Mouse (Mus musculus) erythroblast, adult 5-6 weeks (primary cell): ENCODE measurements around the gene Olfr780. TPM values are rescaled to one million over a fixed set of nuclear protein-coding genes. Genes with fewer than 3 reads are reported as not detected.
"Not testable (repeated sequence)": the region's sequence is repeated elsewhere in the genome, so short reads cannot be mapped to it uniquely, and the experiment has no call there.

Source experiments
- ATAC-seq: replicated peaks from 2 replicates; pipeline ENCODE4 v1.8.0; 2016; ENCODE audit warnings: moderate number of reproducible peaks, mild to moderate bottlenecking, moderate TSS enrichment, inconsistent platforms; ENCODE audit not compliant: poor library complexity, low FRiP score, severe bottlenecking
- total RNA-seq, 2 experiments: library from RNA; stranded (forward) in 1 of 2; stranded (reverse) in 1 of 2; fragments of 150-400 nt in 1 of 2; fragments of 200-764, 138-1000 nt in 1 of 2; gene quantifications; 2 replicates each; pipeline versions ENCODE4 v1.2.3 to v1.2.4; 2015 to 2017; ENCODE audit warnings: low replicate concordance in 2 of 2

Gene Olfr780
- total RNA-seq (2015; ENCODE audit: low replicate concordance) (not detected in 2 replicates), total RNA-seq (2017; ENCODE audit: low replicate concordance) (0.42 TPM in 1 of 2 replicates, not detected in the other)

GRCm38 (mm10) chr10:129317817-129318216, at the start of gene Olfr780:
Olfr780 (plus strand) TSS chr10:129318117.
- ATAC-seq: no peak

GRCm38 (mm10) chr10:129271081-129271535, 46.8 kb upstream of the Olfr780 start, which contains the start of gene Olfr777:
Olfr777 (minus strand) TSS chr10:129271485.
- no peak for ATAC-seq

GRCm38 (mm10) chr10:129312973-129313372, 4.9 kb upstream of the Olfr780 start:
- not testable (repeated sequence) for ATAC-seq

DNA sequence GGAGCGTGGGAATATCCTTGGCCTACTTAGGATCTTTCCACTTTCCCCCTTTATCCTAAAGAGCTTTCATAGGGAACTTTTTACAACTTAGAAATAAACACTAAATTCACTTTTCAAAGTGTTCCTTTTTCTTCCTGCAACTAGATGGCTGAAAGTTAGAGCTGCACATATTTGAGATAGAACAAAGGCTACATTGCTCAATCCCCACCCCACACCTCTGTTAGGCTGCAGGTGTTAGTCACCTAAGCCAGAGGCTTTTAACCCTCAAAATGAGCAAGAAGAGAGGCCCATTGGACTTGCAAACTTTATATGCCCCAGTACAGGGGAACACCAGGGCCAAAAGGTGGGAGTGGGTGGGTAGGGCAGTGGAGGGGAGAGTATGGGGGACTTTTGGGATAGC, 4.4 kb upstream of the Olfr780 start:
- not testable (repeated sequence) for ATAC-seq

DNA sequence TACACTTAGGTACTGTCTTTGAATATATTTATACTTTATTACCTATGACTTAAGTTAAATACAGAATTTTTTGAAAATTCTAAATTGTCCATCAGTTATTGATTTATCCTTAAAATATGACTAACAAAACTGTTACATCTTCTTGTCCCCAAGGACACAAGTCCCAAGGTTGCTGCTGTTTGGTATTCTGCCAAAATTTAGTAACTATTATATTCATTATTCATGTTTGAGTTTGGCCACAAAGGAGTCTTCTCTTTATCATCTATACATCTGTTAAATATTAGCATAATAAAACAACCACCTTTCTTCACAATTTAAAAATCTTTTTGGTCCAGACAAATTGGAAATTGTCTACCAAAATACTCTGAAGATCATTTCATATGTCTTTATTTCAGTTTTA, 10.6 kb downstream of the Olfr780 start, which contains the start of gene Olfr781:
Gene Olfr781 (plus strand): TSS at position 301 of the 400 bp plus-strand sequence.
- ATAC-seq: no peak

DNA sequence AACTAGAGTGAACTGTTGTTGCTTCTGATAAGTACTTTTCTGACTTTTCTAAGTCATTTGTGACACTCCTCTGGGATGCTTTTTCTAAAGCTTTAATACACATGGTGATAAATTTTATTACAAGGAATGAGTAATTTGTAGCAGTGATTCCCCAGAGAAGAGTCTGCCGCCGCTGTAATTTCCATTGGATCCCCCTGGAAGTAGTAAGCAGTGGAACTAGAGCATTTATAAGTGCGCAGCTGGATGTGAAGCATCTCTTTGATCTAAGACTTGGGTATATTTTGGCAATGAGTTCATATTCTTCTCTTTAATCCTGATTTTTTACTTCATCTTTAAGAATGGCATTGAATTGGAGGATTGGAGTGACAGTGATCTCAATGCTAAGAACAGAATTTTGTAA, 30.6 kb downstream of the Olfr780 start, which contains the start of gene Olfr782:
Gene Olfr782 (plus strand): TSS at position 301 of the 400 bp plus-strand sequence.
- no peak for ATAC-seq

GRCm38 (mm10) chr10:129352475-129352874, 34.6 kb downstream of the Olfr780 start:
- ATAC-seq: not testable (repeated sequence)

GRCm38 (mm10) chr10:129356496-129356895, 38.6 kb downstream of the Olfr780 start:
- ATAC-seq: not testable (repeated sequence)

DNA sequence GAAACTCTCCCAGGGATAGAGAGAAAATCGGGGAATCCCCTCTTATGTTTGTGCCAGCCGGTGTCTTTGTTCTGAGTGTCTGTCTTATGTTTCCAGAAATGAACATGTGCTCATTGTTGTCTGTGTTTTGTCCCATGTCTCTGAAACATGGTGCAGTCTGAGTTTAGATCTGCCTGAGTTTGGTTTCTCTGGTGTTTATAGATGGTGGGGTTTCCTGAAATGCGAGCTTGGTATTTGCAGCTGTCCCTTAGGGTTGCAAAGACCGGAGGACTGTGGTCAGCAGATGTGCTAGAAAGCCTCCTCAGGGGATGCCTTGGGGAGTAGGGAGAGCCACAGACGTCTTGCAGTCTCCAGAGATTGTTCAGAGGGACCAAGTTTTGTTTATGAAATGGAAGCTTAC, 39.4 kb downstream of the Olfr780 start:
- no peak for ATAC-seq

Other genes with a start within 250 kb of the Olfr780 start
- not detected in 2 replicates for gene Olfr766-ps1, start 249.1 kb upstream of the Olfr780 start, total RNA-seq (2015; ENCODE audit: low replicate concordance)
- gene Olfr766-ps1, start 249.1 kb upstream of the Olfr780 start, total RNA-seq (2017; ENCODE audit: low replicate concordance): not detected in 2 replicates
- not detected in 2 replicates for gene Olfr767, start 235.2 kb upstream of the Olfr780 start, total RNA-seq (2015; ENCODE audit: low replicate concordance)
- gene Olfr767, start 235.2 kb upstream of the Olfr780 start, total RNA-seq (2017; ENCODE audit: low replicate concordance): not detected in 2 replicates
- not detected in 2 replicates for gene Olfr768, start 218.7 kb upstream of the Olfr780 start, total RNA-seq (2015; ENCODE audit: low replicate concordance)
- gene Olfr768, start 218.7 kb upstream of the Olfr780 start, total RNA-seq (2017; ENCODE audit: low replicate concordance): not detected in 2 replicates
- not detected in 2 replicates for gene Olfr769, start 200.3 kb upstream of the Olfr780 start, total RNA-seq (2015; ENCODE audit: low replicate concordance)
- not detected in 2 replicates for gene Olfr769, start 200.3 kb upstream of the Olfr780 start, total RNA-seq (2017; ENCODE audit: low replicate concordance)
- gene Olfr770, start 179.1 kb upstream of the Olfr780 start, total RNA-seq (2015; ENCODE audit: low replicate concordance): not detected in 2 replicates
- not detected in 2 replicates for gene Olfr770, start 179.1 kb upstream of the Olfr780 start, total RNA-seq (2017; ENCODE audit: low replicate concordance)
- not detected in 2 replicates for gene Olfr771, start 153.4 kb upstream of the Olfr780 start, total RNA-seq (2015; ENCODE audit: low replicate concordance)
- gene Olfr771, start 153.4 kb upstream of the Olfr780 start, total RNA-seq (2017; ENCODE audit: low replicate concordance): not detected in 2 replicates
- not detected in 2 replicates for gene Olfr772, start 140.2 kb upstream of the Olfr780 start, total RNA-seq (2015; ENCODE audit: low replicate concordance)
- gene Olfr772, start 140.2 kb upstream of the Olfr780 start, total RNA-seq (2017; ENCODE audit: low replicate concordance): not detected in 2 replicates
- gene Olfr773, start 130.7 kb upstream of the Olfr780 start, total RNA-seq (2015; ENCODE audit: low replicate concordance): not detected in 2 replicates
- not detected in 2 replicates for gene Olfr773, start 130.7 kb upstream of the Olfr780 start, total RNA-seq (2017; ENCODE audit: low replicate concordance)
- gene Olfr774, start 81.9 kb upstream of the Olfr780 start, total RNA-seq (2015; ENCODE audit: low replicate concordance): not detected in 2 replicates
- gene Olfr774, start 81.9 kb upstream of the Olfr780 start, total RNA-seq (2017; ENCODE audit: low replicate concordance): not detected in 2 replicates
- gene Olfr775, start 69.7 kb upstream of the Olfr780 start, total RNA-seq (2015; ENCODE audit: low replicate concordance): not detected in 2 replicates
- not detected in 2 replicates for gene Olfr775, start 69.7 kb upstream of the Olfr780 start, total RNA-seq (2017; ENCODE audit: low replicate concordance)
- not detected in 2 replicates for gene Olfr776, start 59.0 kb upstream of the Olfr780 start, total RNA-seq (2015; ENCODE audit: low replicate concordance)
- gene Olfr776, start 59.0 kb upstream of the Olfr780 start, total RNA-seq (2017; ENCODE audit: low replicate concordance): not detected in 2 replicates
- not detected in 2 replicates for gene Olfr777, start 46.6 kb upstream of the Olfr780 start, total RNA-seq (2015; ENCODE audit: low replicate concordance)
- gene Olfr777, start 46.6 kb upstream of the Olfr780 start, total RNA-seq (2017; ENCODE audit: low replicate concordance): 0.14 TPM in 1 of 2 replicates, not detected in the other
- not detected in 2 replicates for gene Olfr781, start 10.7 kb downstream of the Olfr780 start, total RNA-seq (2015; ENCODE audit: low replicate concordance)
- not detected in 2 replicates for gene Olfr781, start 10.7 kb downstream of the Olfr780 start, total RNA-seq (2017; ENCODE audit: low replicate concordance)
- gene Olfr782, start 30.7 kb downstream of the Olfr780 start, total RNA-seq (2015; ENCODE audit: low replicate concordance): not detected in 2 replicates
- gene Olfr782, start 30.7 kb downstream of the Olfr780 start, total RNA-seq (2017; ENCODE audit: low replicate concordance): not detected in 2 replicates
- 0.19 and 0.21 TPM in 2 replicates for gene Olfr784, start 66.0 kb downstream of the Olfr780 start, total RNA-seq (2015; ENCODE audit: low replicate concordance)
- 0.14 TPM in 1 of 2 replicates, not detected in the other for gene Olfr784, start 66.0 kb downstream of the Olfr780 start, total RNA-seq (2017; ENCODE audit: low replicate concordance)
- gene Olfr785, start 87.3 kb downstream of the Olfr780 start, total RNA-seq (2015; ENCODE audit: low replicate concordance): not detected in 2 replicates
- not detected in 2 replicates for gene Olfr785, start 87.3 kb downstream of the Olfr780 start, total RNA-seq (2017; ENCODE audit: low replicate concordance)
- not detected in 2 replicates for gene Olfr786, start 109.2 kb downstream of the Olfr780 start, total RNA-seq (2015; ENCODE audit: low replicate concordance)
- not detected in 2 replicates for gene Olfr786, start 109.2 kb downstream of the Olfr780 start, total RNA-seq (2017; ENCODE audit: low replicate concordance)
- 0.77 TPM in 1 of 2 replicates, not detected in the other for gene Olfr787, start 143.7 kb downstream of the Olfr780 start, total RNA-seq (2015; ENCODE audit: low replicate concordance)
- gene Olfr787, start 143.7 kb downstream of the Olfr780 start, total RNA-seq (2017; ENCODE audit: low replicate concordance): not detected in 2 replicates
- gene Olfr788, start 152.9 kb downstream of the Olfr780 start, total RNA-seq (2015; ENCODE audit: low replicate concordance): not detected in 2 replicates
- not detected in 2 replicates for gene Olfr788, start 152.9 kb downstream of the Olfr780 start, total RNA-seq (2017; ENCODE audit: low replicate concordance)
- gene Olfr789, start 166.6 kb downstream of the Olfr780 start, total RNA-seq (2015; ENCODE audit: low replicate concordance): not detected in 2 replicates
- not detected in 2 replicates for gene Olfr789, start 166.6 kb downstream of the Olfr780 start, total RNA-seq (2017; ENCODE audit: low replicate concordance)
- not detected in 2 replicates for gene Olfr790, start 180.4 kb downstream of the Olfr780 start, total RNA-seq (2015; ENCODE audit: low replicate concordance)
- not detected in 2 replicates for gene Olfr790, start 180.4 kb downstream of the Olfr780 start, total RNA-seq (2017; ENCODE audit: low replicate concordance)
- gene Olfr791, start 203.7 kb downstream of the Olfr780 start, total RNA-seq (2015; ENCODE audit: low replicate concordance): not detected in 2 replicates
- gene Olfr791, start 203.7 kb downstream of the Olfr780 start, total RNA-seq (2017; ENCODE audit: low replicate concordance): not detected in 2 replicates
- gene Olfr792, start 221.0 kb downstream of the Olfr780 start, total RNA-seq (2015; ENCODE audit: low replicate concordance): not detected in 2 replicates
- not detected in 2 replicates for gene Olfr792, start 221.0 kb downstream of the Olfr780 start, total RNA-seq (2017; ENCODE audit: low replicate concordance)
- not detected in 2 replicates for gene Olfr794, start 249.5 kb downstream of the Olfr780 start, total RNA-seq (2015; ENCODE audit: low replicate concordance)
- gene Olfr794, start 249.5 kb downstream of the Olfr780 start, total RNA-seq (2017; ENCODE audit: low replicate concordance): not detected in 2 replicates